Mouse (Mus musculus) intestine, postnatal 0 days (tissue): ENCODE data around the gene Haghl. TPM values are rescaled to one million over a fixed set of nuclear protein-coding genes. Genes with fewer than 3 reads are reported as not detected.

Experiments used
- ATAC-seq: fragments of 200-750 bp; cut with Nextera tagmentation; 2 replicates; pipeline ENCODE4 v1.8.0; 2017; ENCODE audit warnings: mild to moderate bottlenecking, moderate TSS enrichment, moderate library complexity
- H3K27ac ChIP-seq: fragments of 300-500 bp; sonication (generic); 2 replicates; pipeline ENCODE4 v1.5.1; 2014; ENCODE audit warnings: mild to moderate bottlenecking, low read depth, low read length, moderate library complexity
- H3K27me3 ChIP-seq: fragments of 300-500 bp; sonication (generic); replicated peaks from 2 replicates; pipeline ENCODE4 v1.6.1; 2014; ENCODE audit warnings: low read length, mixed read lengths; ENCODE audit not compliant: control insufficient read depth, insufficient read depth
- H3K36me3 ChIP-seq: fragments of 300-500 bp; sonication (generic); 2 replicates; pipeline ENCODE4 v1.6.1; 2014; ENCODE audit warnings: mild to moderate bottlenecking, moderate library complexity; ENCODE audit not compliant: control insufficient read depth, insufficient read depth
- H3K4me1 ChIP-seq: fragments of 300-500 bp; sonication (generic); replicated peaks from 2 replicates; pipeline ENCODE4 v1.6.1; 2014; ENCODE audit warnings: antibody characterized with exemption, low read length, mixed read lengths; ENCODE audit not compliant: control insufficient read depth, insufficient read depth
- H3K4me2 ChIP-seq: fragments of 300-500 bp; sonication (generic); replicated peaks from 2 replicates; pipeline ENCODE4 v1.6.1; 2014; ENCODE audit warnings: low read depth, mild to moderate bottlenecking, moderate library complexity
- H3K4me3 ChIP-seq: fragments of 300-500 bp; sonication (generic); 2 replicates; pipeline ENCODE4 v1.5.1; 2014; ENCODE audit warnings: low read depth, low read length
- H3K9ac ChIP-seq: fragments of 300-500 bp; sonication (generic); 2 replicates; pipeline ENCODE4 v1.6.1; 2014; ENCODE audit warnings: mild to moderate bottlenecking, low read depth, low read length
- H3K9me3 ChIP-seq: fragments of 300-500 bp; sonication (generic); 2 replicates; pipeline ENCODE4 v1.6.1; 2016; ENCODE audit warnings: mixed run types; ENCODE audit not compliant: control insufficient read depth
- CTCF ChIP-seq: sonication (generic); IDR thresholded peaks from 2 replicates; pipeline ENCODE4 v1.5.1; 2016; ENCODE audit warnings: low read depth, mild to moderate bottlenecking, control low read depth, antibody characterized with exemption, moderate library complexity
- WGBS: fragments of 180-500 bp; shearing (Covaris S2); extraction: QIAGEN DNeasy Blood & Tissue Kit; methylation state at CpG from one replicate; pipeline ENCODE4 v1.1.7; 2014; 5-methylcytosine and 5-hydroxymethylcytosine counted together
- polyA plus RNA-seq: library from polyadenylated mRNA; unstranded; fragments of >200 nt; fragmentation: Nextera tagmentation; extraction: Ambion mirVana; gene quantifications from 2 replicates; pipeline ENCODE4 v1.2.1, GENCODE M21; 2015

Gene Haghl
- polyA plus RNA-seq, 1 experiment from 2014 or later = 28.2 TPM

DNA sequence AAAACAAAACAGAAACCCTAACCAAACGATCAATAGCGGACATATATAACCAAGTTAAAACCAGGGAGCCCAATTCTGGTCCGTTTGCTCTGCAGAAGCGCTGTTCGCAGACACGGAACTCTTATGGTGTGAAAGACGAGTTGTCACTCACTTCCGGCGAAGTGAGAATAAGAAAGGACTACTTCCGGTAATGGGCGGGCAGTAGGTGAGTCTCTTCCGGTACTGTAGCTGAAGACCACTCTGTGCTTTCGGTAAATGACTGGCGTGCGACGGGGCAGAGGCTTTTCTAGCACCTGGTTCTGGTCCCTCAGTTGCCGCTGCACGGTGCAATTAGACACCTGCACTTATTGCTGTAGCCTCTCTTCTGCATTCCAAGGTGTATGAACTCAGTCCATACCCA is 38.0 kb upstream of the Haghl start, which contains the start of gene Wdr24:
Gene Wdr24 (plus strand): TSS at position 176 of the 400 bp plus-strand sequence.
- ATAC-seq = 0 out of 2 replicates have a peak, but pooled peaks have one; percentile 28
- Histone ChIP-seq H3K4me1 (peaks cover 10% of the 10 kb centered on the region), H3K4me3 (peak within 1 kb of the TSS; percentile 62), H3K36me3 (peaks cover 15% of the 10 kb centered on the region), H3K27ac (0 out of 2 replicates have a peak within 1 kb of the TSS, but pooled peaks have one; percentile 30), H3K4me2 (peak within 1 kb of the TSS; percentile 94), H3K27me3 (peaks cover 20% of the 10 kb centered on the region), H3K9me3 (no peaks in the 10 kb centered on the region), H3K9ac (peak within 1 kb of the TSS; percentile 68)
- WGBS = under 1% methylated on average over 18 of the region's 18 CpGs
- no peak for TF ChIP-seq CTCF

DNA sequence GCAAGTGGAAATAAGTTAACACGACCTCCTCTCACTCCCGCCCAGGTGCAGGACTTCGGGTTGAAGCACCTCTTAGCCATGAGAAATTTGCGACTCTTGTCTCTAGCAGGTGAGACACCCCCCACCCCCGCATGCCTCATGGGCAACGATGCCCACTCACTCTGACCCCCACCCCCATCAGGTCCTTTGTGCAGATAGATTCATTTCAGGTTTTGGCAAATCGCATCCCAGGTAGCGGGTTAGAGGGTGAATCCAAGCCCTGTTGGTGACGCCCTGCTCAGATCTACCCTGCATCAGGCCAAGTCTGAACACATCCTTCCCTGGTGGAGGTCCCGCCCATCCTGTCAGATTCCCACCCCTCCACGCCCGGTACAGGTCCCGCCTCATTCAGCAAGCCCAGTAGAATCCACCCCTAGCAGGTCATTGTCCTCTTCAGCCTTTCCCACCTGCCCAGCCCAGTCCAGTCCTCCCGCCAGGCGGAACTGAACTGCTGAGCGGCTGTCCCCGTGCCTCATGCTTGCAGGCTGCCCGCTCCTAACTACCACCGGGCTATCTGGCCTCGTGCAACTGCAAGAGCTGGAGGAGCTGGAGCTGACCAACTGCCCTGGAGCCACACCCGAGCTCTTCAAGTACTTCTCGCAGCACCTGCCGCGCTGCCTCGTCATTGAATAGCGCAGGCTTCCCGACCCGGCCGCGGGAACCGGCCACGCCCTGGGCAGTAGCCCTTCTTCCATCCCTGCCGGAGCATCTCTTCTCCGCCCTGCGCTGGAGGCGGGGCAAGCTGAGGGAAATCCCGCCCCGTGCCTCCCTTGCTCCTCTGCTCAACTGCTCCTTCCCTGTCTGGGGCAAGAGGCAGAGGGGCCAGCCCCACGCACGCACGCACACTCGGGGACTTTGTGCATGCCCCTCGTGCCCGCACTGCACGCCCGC is 33.6 kb upstream of the Haghl start:
- H3K36me3 ChIP-seq = no peaks in the 10 kb centered on the region
- peak overlapping the region; percentile 18; the same call in 1 of the 2 replicates for H3K4me2 ChIP-seq
- no peak for TF ChIP-seq CTCF
- peak; percentile 35; the same call in 1 of the 2 replicates for ATAC-seq
- H3K9me3 ChIP-seq = no peaks in the 10 kb centered on the region
- H3K27me3 ChIP-seq = peaks cover 30% of the 10 kb centered on the region
- 7% methylated on average over 43 of the region's 46 CpGs for WGBS
- peaks cover 2% of the 10 kb centered on the region for H3K4me1 ChIP-seq
- H3K4me3 ChIP-seq = 0 out of 2 replicates have a peak overlapping the region, but pooled peaks have one; percentile 7
- H3K9ac ChIP-seq = no peak overlapping the region
- H3K27ac ChIP-seq = no peak overlapping the region

DNA sequence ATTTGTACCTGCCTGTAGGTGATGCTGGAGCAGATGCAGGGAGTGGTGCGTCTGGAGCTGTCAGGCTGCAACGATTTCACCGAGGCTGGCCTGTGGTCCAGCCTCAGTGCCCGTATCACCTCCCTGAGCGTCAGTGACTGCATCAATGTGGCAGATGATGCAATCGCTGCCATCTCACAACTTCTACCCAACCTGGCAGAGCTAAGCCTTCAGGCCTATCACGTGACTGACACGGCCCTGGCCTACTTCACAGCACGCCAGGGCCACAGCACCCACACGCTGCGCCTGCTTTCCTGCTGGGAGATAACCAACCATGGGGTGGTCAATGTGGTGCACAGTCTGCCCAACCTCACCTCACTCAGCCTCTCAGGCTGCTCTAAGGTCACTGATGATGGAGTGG is 32.2 kb upstream of the Haghl start:
- no peaks in the 10 kb centered on the region for H3K9me3 ChIP-seq
- TF ChIP-seq CTCF = no peak
- no peak overlapping the region for H3K9ac ChIP-seq
- no peak overlapping the region for H3K4me2 ChIP-seq
- H3K27me3 ChIP-seq = peaks cover 35% of the 10 kb centered on the region
- H3K27ac ChIP-seq = no peak overlapping the region
- no peak overlapping the region for H3K4me3 ChIP-seq
- H3K4me1 ChIP-seq = no peaks in the 10 kb centered on the region; the same call in 1 of the 2 replicates
- 82% methylated on average over 11 of the region's 11 CpGs for WGBS
- H3K36me3 ChIP-seq = no peaks in the 10 kb centered on the region
- ATAC-seq = no peak

DNA sequence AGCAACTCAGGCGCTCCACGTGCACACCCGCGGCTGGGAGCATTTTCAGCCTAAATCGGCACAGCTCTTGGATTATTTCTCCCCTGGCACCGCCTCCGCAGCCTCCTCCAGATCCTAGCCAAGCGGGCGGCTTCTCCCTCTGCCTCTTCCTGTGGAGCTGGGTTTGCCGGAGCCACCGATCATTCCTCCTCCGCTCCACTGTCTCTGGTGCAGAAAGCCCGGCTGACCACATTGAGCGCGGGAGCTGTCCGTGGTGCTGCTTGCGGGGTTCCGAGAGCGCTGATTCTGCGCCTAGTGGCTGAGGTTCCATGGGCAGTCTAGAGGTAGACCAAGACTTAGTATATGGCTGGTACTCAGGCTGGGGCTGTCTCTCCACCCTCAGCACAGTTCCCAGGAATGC is 28.0 kb upstream of the Haghl start:
- Histone ChIP-seq H3K4me1 (no peaks in the 10 kb centered on the region; the same call in 1 of the 2 replicates), H3K27ac (no peak overlapping the region), H3K4me3 (no peak overlapping the region), H3K4me2 (0 out of 2 replicates have a peak overlapping the region, but pooled peaks have one; percentile 13), H3K36me3 (no peaks in the 10 kb centered on the region), H3K27me3 (peaks cover 39% of the 10 kb centered on the region), H3K9ac (no peak overlapping the region), H3K9me3 (no peaks in the 10 kb centered on the region)
- 1% methylated on average over 20 of the region's 20 CpGs for WGBS
- TF ChIP-seq CTCF = peak; percentile 81
- ATAC-seq = 0 out of 2 replicates have a peak, but pooled peaks have one; percentile 29

DNA sequence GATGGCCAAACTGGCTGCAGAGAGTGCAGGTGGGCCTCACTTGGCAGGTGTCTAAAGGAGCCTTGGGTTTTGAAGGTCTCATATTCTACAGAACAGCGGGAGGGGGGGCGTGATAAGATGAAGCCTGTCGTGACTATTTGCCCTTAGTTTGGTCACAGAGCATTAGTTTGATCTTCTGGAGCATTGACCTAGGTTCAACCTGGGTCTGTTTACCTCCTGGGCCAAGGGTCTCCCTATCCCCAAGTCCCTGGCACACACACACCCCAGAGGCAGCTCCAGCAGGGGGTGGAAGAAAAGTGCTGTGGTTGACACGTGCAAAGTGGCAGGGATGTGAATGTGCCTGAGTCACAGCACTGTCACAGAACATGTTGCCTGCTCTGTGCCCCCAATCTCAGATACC is 25.4 kb upstream of the Haghl start:
- H3K27ac ChIP-seq = no peak overlapping the region
- no peak overlapping the region for H3K9ac ChIP-seq
- no peaks in the 10 kb centered on the region for H3K9me3 ChIP-seq
- no peaks in the 10 kb centered on the region for H3K36me3 ChIP-seq
- H3K4me2 ChIP-seq = no peak overlapping the region
- TF ChIP-seq CTCF = no peak
- no peak for ATAC-seq
- WGBS = 67% methylated on average over 4 of the region's 4 CpGs
- peaks cover 32% of the 10 kb centered on the region for H3K27me3 ChIP-seq
- H3K4me1 ChIP-seq = no peaks in the 10 kb centered on the region; the same call in 1 of the 2 replicates
- H3K4me3 ChIP-seq = no peak overlapping the region
